Mouse (Mus musculus) midbrain, embryonic 11.5 days (tissue): ENCODE data around the gene Sgtb. TPM values are rescaled to one million over a fixed set of nuclear protein-coding genes. Genes with fewer than 3 reads are reported as not detected.

Source experiments
- ATAC-seq: fragments of 200-750 bp; cut with Nextera tagmentation; 2 replicates; pipeline ENCODE4 v1.8.0; 2017; ENCODE audit warnings: moderate TSS enrichment, moderate library complexity; ENCODE audit not compliant: low FRiP score
- DNase-seq: peaks from one replicate; pipeline ENCODE4 v3.0.0; 2015; ENCODE audit warnings: low spot score; ENCODE audit errors: missing footprints
- H3K27ac ChIP-seq: fragments of 300-500 bp; sonication (generic); 2 replicates; pipeline ENCODE4 v1.5.1; 2014; ENCODE audit warnings: low read depth, low read length
- H3K27me3 ChIP-seq: fragments of 300-500 bp; sonication (generic); 2 replicates; pipeline ENCODE4 v1.6.1; 2014; ENCODE audit warnings: mild to moderate bottlenecking, low read length, moderate library complexity, mixed read lengths; ENCODE audit not compliant: control insufficient read depth, insufficient read depth
- H3K36me3 ChIP-seq: fragments of 300-500 bp; sonication (generic); 2 replicates; pipeline ENCODE4 v1.6.1; 2014; ENCODE audit warnings: mild to moderate bottlenecking, low read length, moderate library complexity, mixed read lengths; ENCODE audit not compliant: control insufficient read depth, insufficient read depth
- H3K4me1 ChIP-seq: fragments of 300-500 bp; sonication (generic); 2 replicates; pipeline ENCODE4 v1.6.1; 2014; ENCODE audit warnings: low read length; ENCODE audit not compliant: control insufficient read depth, insufficient read depth
- H3K4me2 ChIP-seq: fragments of 300-500 bp; sonication (generic); 2 replicates; pipeline ENCODE4 v1.6.1; 2014; ENCODE audit warnings: mild to moderate bottlenecking, moderate library complexity
- H3K4me3 ChIP-seq: fragments of 300-500 bp; sonication (generic); 2 replicates; pipeline ENCODE4 v1.5.1; 2014; ENCODE audit warnings: low read depth, low read length
- H3K9ac ChIP-seq: fragments of 300-500 bp; sonication (generic); 2 replicates; pipeline ENCODE4 v1.6.1; 2014; ENCODE audit warnings: low read length
- H3K9me3 ChIP-seq: fragments of 300-500 bp; sonication (generic); 2 replicates; pipeline ENCODE4 v1.6.1; 2016; ENCODE audit warnings: low read length; ENCODE audit not compliant: control insufficient read depth
- WGBS: fragments of 180-500 bp; shearing (Covaris S2); extraction: QIAGEN DNeasy Blood & Tissue Kit; methylation state at CpG from one replicate; pipeline ENCODE4 v1.1.7; 2014; 5-methylcytosine and 5-hydroxymethylcytosine counted together
- polyA plus RNA-seq: library from polyadenylated mRNA; unstranded; fragments of >200 nt; fragmentation: Nextera tagmentation; extraction: Ambion mirVana; gene quantifications from 2 replicates; pipeline ENCODE4 v1.2.1, GENCODE M21; 2014

Sgtb gene
- polyA plus RNA-seq, 1 experiment from 2014 or later: 27.0 TPM

DNA sequence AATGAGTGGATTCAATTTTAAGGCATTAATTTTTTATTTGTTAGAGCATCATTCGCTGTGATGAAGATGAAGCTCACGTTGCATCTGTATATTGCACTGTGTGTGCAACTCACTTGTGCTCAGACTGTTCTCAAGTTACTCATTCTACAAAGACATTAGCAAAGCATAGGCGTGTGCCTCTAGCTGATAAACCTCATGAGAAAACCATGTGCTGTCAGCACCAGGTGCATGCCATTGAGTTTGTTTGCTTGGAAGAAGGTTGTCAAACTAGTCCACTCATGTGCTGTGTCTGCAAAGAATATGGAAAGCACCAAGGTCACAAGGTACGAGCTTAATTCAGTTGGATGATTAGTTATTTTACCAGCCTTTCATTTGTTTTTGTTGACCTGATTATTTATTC lies 77.8 kb downstream of the Sgtb start:
- no peak overlapping the region for H3K27ac ChIP-seq

More for the DNA sequence above, 77.8 kb downstream of the Sgtb start:
- no peak for ATAC-seq
- Histone ChIP-seq H3K9ac (no peak overlapping the region), H3K36me3 (peaks cover 4% of the 10 kb centered on the region; the same call in 1 of the 2 replicates), H3K4me3 (no peak overlapping the region), H3K9me3 (no peaks in the 10 kb centered on the region), H3K4me1 (no peaks in the 10 kb centered on the region), H3K4me2 (no peak overlapping the region), H3K27me3 (no peaks in the 10 kb centered on the region)
- 91% methylated on average over 4 of the region's 4 CpGs for WGBS
- DNase-seq: no peak

Other genes starting within 250 kb of the Sgtb start
- 27.6 and 28.5 TPM in 2 replicates for gene Erbin, start 189.2 kb upstream of the Sgtb start, polyA plus RNA-seq
- gene Nln, start 127 bp upstream of the Sgtb start, polyA plus RNA-seq: 23.5 and 23.9 TPM in 2 replicates
- gene Trappc13, start 68.7 kb downstream of the Sgtb start, polyA plus RNA-seq: 82.4 and 96.4 TPM in 2 replicates
- gene Trim23, start 69.1 kb downstream of the Sgtb start, polyA plus RNA-seq: 26.5 and 30.0 TPM in 2 replicates
- 75.1 and 77.1 TPM in 2 replicates for gene Cenpk, start 118.9 kb downstream of the Sgtb start, polyA plus RNA-seq
- 15.7 and 16.4 TPM in 2 replicates for gene Ppwd1, start 119.1 kb downstream of the Sgtb start, polyA plus RNA-seq
- gene Adamts6, start 178.1 kb downstream of the Sgtb start, polyA plus RNA-seq: 2.6 and 3.3 TPM in 2 replicates